Mouse (Mus musculus): ENCODE measurements around the gene Arid5b. TPM values are rescaled to one million over a fixed set of nuclear protein-coding genes. Genes with fewer than 3 reads are reported as not detected.

Gene Arid5b
- polyA plus RNA-seq, 2 experiments = 1.3 to 3.3 TPM

DNA sequence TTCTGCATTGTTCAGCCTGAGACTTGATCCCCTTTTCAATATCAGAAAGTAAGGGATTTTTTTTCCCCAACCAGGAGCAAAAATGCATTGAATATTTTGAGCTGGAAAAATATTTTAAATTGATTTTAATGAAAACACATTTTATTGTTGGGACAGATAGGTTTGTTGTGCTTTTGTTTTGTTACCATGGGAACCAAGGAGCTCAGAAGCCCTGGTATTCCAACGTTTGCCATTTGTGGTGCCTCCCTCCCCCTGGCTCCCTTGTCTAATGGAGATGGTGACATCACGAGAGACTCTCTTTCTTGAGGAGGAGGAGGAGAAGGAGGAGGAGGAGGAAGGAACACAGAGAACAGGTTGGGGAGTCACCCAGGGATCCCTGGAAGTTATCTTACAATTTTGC, 174.1 kb downstream of the Arid5b start:
- H3K27me3 ChIP-seq (ENCODE audit: control insufficient read depth, insufficient read depth, low read length) = no peaks in the 10 kb centered on the region
- no peak overlapping the region for H3K4me2 ChIP-seq (ENCODE audit: low read depth)
- peaks cover 0 to 7% of the 10 kb centered on the region in 2 experiments; a peak in 2 of 4 replicates for H3K4me1 ChIP-seq (replicated peaks; ENCODE audit: control insufficient read depth in 2 of 2, insufficient read depth in 2 of 2, low read length in 1 of 2)
- no peaks in the 10 kb centered on the region for H3K36me3 ChIP-seq (replicated peaks; ENCODE audit: control insufficient read depth, insufficient read depth, low read depth)
- DNase-seq (ENCODE audit: low read depth in 3 of 3, low spot score in 3 of 3) (no peak), ATAC-seq (ENCODE audit: insufficient read depth) (no peak)
- 33% methylated on average over 2 of the region's 2 CpGs for WGBS (ENCODE audit: insufficient replicate concordance)
- TF ChIP-seq EP300 (IDR thresholded peaks at IDR 0.05; ENCODE audit: low read depth) (no peak), CTCF (IDR thresholded peaks at IDR 0.05; ENCODE audit: low read depth) (no peak)
- no peaks in the 10 kb centered on the region for H3K9me3 ChIP-seq (ENCODE audit: control insufficient read depth, low read length)
- H3K27ac ChIP-seq = no peak overlapping the region
- H3K4me3 ChIP-seq (ENCODE audit: insufficient read depth in 1 of 2, low read depth in 2 of 2, low read length in 2 of 2) = no peak overlapping the region
- H3K9ac ChIP-seq (replicated peaks) = no peak overlapping the region

DNA sequence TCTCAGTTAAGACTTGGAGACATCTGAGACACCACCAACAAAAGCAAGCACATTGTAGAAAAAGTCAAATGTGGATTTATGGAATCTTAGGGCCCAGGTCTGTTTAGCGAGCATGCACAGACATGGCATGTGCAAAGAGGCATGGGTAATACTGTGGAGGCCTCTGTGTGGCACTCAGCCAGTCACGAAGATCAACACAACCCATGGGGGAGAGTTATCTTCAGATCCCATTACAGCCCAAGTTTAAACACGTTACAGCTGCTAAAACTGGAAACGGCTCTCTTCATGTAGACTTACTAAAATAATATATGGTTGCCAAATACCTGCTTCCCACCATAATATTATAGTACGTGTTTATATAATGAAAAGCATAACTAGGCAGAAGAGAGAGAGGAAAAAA, 174.6 kb downstream of the Arid5b start:
- no peak overlapping the region for H3K27ac ChIP-seq
- no peaks in the 10 kb centered on the region for H3K36me3 ChIP-seq (replicated peaks; ENCODE audit: control insufficient read depth, insufficient read depth, low read depth)
- H3K4me2 ChIP-seq (ENCODE audit: low read depth) = no peak overlapping the region
- TF ChIP-seq EP300 (IDR thresholded peaks at IDR 0.05; ENCODE audit: low read depth) (no peak), CTCF (IDR thresholded peaks at IDR 0.05; ENCODE audit: low read depth) (no peak)
- H3K4me1 ChIP-seq (replicated peaks; ENCODE audit: control insufficient read depth in 2 of 2, insufficient read depth in 2 of 2, low read length in 1 of 2) = peaks cover 0 to 7% of the 10 kb centered on the region in 2 experiments; a peak in 2 of 4 replicates
- DNase-seq (ENCODE audit: low read depth in 3 of 3, low spot score in 3 of 3) = no peak
- ATAC-seq (ENCODE audit: insufficient read depth) = no peak
- H3K27me3 ChIP-seq (ENCODE audit: control insufficient read depth, insufficient read depth, low read length) = no peaks in the 10 kb centered on the region
- no peak overlapping the region for H3K4me3 ChIP-seq (ENCODE audit: insufficient read depth in 1 of 2, low read depth in 2 of 2, low read length in 2 of 2)
- H3K9me3 ChIP-seq (ENCODE audit: control insufficient read depth, low read length) = no peaks in the 10 kb centered on the region
- 62% methylated on average over 5 of the region's 5 CpGs for WGBS (ENCODE audit: insufficient replicate concordance)
- H3K9ac ChIP-seq (replicated peaks) = no peak overlapping the region

DNA sequence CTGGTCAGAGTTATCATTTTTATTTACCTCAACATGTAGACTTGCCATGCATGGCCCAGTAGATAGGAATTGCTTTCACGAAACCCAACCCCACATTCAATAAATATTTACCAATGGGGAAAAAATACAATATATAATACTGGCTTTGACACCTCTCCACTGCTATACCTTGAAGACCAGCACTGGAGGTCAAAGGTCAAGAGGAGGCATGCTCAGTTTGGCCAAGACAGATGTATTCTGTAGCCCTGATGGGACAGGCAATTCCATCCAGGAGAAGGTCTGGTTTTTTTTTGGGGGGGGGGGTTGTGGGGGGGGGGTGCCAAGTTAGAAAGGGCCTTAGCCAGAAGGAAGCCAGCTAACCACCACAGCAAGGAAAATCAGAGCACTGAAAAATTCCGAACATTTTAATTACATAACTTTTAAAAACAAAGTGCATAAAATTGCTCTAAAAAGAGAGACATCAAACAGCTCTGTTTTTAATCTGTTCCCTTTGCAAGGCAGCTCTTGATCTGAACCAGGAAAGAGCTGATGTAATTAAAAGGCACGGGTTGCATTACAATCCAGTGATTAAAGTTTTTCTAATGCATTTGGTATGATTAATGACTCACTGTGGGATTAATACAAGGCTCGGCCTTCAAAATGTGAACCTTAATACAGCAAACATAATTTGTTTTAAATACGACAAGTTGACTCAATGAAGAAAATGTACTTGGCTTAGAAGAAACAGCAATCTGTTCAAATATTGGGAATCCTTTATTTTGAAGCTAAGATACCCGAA, 175.3 kb downstream of the Arid5b start:
- DNase-seq (ENCODE audit: low read depth in 3 of 3, low spot score in 3 of 3) = no peak
- Histone ChIP-seq H3K9me3 (ENCODE audit: control insufficient read depth, low read length) (no peaks in the 10 kb centered on the region), H3K27me3 (ENCODE audit: control insufficient read depth, insufficient read depth, low read length) (no peaks in the 10 kb centered on the region), H3K9ac (replicated peaks) (no peak overlapping the region), H3K4me3 (ENCODE audit: insufficient read depth in 1 of 2, low read depth in 2 of 2, low read length in 2 of 2) (no peak overlapping the region), H3K4me1 (replicated peaks; ENCODE audit: control insufficient read depth in 2 of 2, insufficient read depth in 2 of 2, low read length in 1 of 2) (peaks cover 0 to 7% of the 10 kb centered on the region in 2 experiments; a peak in 2 of 4 replicates), H3K4me2 (ENCODE audit: low read depth) (no peak overlapping the region), H3K36me3 (replicated peaks; ENCODE audit: control insufficient read depth, insufficient read depth, low read depth) (no peaks in the 10 kb centered on the region), H3K27ac (no peak overlapping the region)
- ATAC-seq (ENCODE audit: insufficient read depth) = no peak
- TF ChIP-seq EP300 (IDR thresholded peaks at IDR 0.05; ENCODE audit: low read depth) (no peak), CTCF (IDR thresholded peaks at IDR 0.05; ENCODE audit: low read depth) (no peak)
- WGBS (ENCODE audit: insufficient replicate concordance) = 67% methylated on average over 6 of the region's 6 CpGs

DNA sequence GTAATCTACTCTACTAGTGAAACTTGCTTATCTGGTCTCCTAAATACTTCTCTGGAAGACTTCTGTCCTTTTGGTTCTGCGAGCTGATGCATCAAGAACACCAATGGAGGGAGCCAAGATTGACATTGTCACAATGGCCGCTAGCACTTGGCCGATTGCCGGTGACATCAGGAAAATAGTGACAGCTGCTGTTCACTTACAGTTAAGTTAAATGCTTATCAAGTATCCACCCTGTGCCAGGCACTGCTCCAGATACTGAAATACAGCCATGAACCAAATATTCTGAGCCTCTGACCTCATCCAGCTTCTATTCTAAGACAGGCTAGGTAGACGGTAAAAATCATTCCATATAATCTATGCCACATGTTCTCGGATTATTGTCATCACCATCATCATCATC, 176.0 kb downstream of the Arid5b start:
- no peaks in the 10 kb centered on the region for H3K9me3 ChIP-seq (ENCODE audit: control insufficient read depth, low read length)
- ATAC-seq (ENCODE audit: insufficient read depth) (no peak), DNase-seq (ENCODE audit: low read depth in 3 of 3, low spot score in 3 of 3) (no peak)
- no peak overlapping the region for H3K4me3 ChIP-seq (ENCODE audit: insufficient read depth in 1 of 2, low read depth in 2 of 2, low read length in 2 of 2)
- no peak overlapping the region for H3K9ac ChIP-seq (replicated peaks)
- H3K27me3 ChIP-seq (ENCODE audit: control insufficient read depth, insufficient read depth, low read length) = no peaks in the 10 kb centered on the region
- no peaks in the 10 kb centered on the region for H3K36me3 ChIP-seq (replicated peaks; ENCODE audit: control insufficient read depth, insufficient read depth, low read depth)
- peaks cover 0 to 7% of the 10 kb centered on the region in 2 experiments; a peak in 2 of 4 replicates for H3K4me1 ChIP-seq (replicated peaks; ENCODE audit: control insufficient read depth in 2 of 2, insufficient read depth in 2 of 2, low read length in 1 of 2)
- no peak overlapping the region for H3K27ac ChIP-seq
- TF ChIP-seq EP300 (IDR thresholded peaks at IDR 0.05; ENCODE audit: low read depth) = no peak
- no peak for TF ChIP-seq CTCF (IDR thresholded peaks at IDR 0.05; ENCODE audit: low read depth)
- WGBS (ENCODE audit: insufficient replicate concordance) = 72% methylated on average over 6 of the region's 6 CpGs
- H3K4me2 ChIP-seq (ENCODE audit: low read depth) = no peak overlapping the region

DNA sequence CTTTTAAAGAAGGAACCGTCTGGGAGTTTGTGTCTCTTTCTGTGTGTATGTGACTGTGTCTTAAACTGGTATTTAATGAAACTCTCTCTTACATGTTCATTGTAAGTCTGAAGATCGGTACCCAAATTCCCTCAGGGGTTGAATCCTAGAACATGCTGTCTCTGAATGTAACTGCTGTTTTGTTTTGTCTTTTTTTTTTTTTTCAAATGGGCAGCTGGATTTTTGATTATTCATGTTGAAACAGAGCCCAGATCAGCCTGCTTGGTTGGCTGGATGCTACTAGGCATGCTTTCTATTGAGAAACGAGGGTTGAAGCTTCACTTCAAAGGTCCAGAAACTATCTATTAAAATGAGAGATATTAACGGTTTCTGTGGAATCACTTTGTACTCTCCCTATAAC, 177.3 kb downstream of the Arid5b start:
- H3K4me1 ChIP-seq (replicated peaks; ENCODE audit: control insufficient read depth in 2 of 2, insufficient read depth in 2 of 2, low read length in 1 of 2) = peaks cover 0 to 7% of the 10 kb centered on the region in 2 experiments; a peak in 2 of 4 replicates
- DNase-seq (ENCODE audit: low read depth in 3 of 3, low spot score in 3 of 3) = no peak
- no peak for ATAC-seq (ENCODE audit: insufficient read depth)
- H3K27me3 ChIP-seq (ENCODE audit: control insufficient read depth, insufficient read depth, low read length) = no peaks in the 10 kb centered on the region
- no peak overlapping the region for H3K27ac ChIP-seq
- H3K4me3 ChIP-seq (ENCODE audit: insufficient read depth in 1 of 2, low read depth in 2 of 2, low read length in 2 of 2) = no peak overlapping the region
- WGBS (ENCODE audit: insufficient replicate concordance) = 57% methylated on average over 4 of the region's 4 CpGs
- no peak for TF ChIP-seq EP300 (IDR thresholded peaks at IDR 0.05; ENCODE audit: low read depth)
- no peak for TF ChIP-seq CTCF (IDR thresholded peaks at IDR 0.05; ENCODE audit: low read depth)
- H3K4me2 ChIP-seq (ENCODE audit: low read depth) = no peak overlapping the region
- no peaks in the 10 kb centered on the region for H3K9me3 ChIP-seq (ENCODE audit: control insufficient read depth, low read length)
- H3K36me3 ChIP-seq (replicated peaks; ENCODE audit: control insufficient read depth, insufficient read depth, low read depth) = no peaks in the 10 kb centered on the region
- no peak overlapping the region for H3K9ac ChIP-seq (replicated peaks)

All from liver, embryonic 14.5 days (tissue).